Mouse (Mus musculus) regulatory T cell (primary cell): ENCODE data around the gene Emg1.

Source experiments
- in situ Hi-C: fragments of 300-600 bp; cut with MboI, MseI; formaldehyde crosslinking; loops from one replicate; pipeline ENCODE4 v1.15.1; 2025; ENCODE audit warnings: high pct_unique_total_duplicates

Emg1 gene

DNA sequence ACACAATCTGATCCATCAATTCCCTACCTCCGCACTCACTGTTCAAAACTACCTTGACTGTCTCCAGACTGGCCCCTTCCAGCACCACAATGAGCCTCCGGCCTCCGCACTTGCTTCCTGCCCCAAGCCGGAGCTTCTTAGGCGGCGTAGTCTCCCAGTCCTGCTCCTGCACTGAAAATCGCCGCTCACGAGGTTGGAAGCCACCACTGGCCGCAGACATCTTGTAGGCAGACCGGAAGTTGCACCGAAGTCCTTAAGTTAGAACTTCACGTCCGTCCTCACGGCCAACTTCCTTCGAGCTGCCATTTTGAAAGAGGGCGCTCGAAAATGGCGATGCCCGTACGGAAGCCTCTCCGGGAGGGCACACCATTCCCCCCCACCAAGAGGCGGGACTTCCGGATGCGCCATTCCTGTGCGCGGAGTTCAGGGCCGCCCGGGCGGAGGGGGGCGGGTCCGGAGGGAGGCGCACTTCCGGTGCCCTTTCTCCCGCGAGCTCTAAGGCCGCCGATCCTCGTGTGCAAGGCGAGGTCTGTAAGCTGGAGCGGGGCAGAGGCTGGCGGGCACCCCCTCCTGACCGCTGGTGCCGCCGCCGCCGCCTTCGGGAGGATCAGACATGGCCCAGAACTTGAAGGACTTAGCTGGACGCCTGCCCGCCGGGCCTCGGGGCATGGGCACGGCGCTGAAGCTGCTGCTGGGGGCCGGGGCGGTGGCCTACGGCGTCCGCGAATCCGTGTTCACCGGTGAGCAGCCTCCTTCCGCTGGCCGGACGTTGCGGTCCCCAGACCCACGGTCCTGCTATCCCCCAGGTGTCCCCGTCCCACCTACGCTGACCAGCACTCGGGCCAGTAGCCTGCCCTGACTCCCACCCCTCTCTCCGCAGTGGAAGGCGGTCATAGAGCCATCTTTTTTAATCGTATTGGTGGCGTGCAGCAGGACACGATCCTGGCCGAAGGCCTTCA, at the start of gene Emg1, which contains the start of gene Phb2:
Emg1 (minus strand) TSS at position 355 of the 959 bp plus-strand sequence.
Phb2 (plus strand) TSS at position 513 of the 959 bp plus-strand sequence.
- in situ Hi-C loops: loop anchor here (5.0 kb wide), 1 partner anchor 95 kb away; the partner anchor contains the start of gene Spsb2

DNA sequence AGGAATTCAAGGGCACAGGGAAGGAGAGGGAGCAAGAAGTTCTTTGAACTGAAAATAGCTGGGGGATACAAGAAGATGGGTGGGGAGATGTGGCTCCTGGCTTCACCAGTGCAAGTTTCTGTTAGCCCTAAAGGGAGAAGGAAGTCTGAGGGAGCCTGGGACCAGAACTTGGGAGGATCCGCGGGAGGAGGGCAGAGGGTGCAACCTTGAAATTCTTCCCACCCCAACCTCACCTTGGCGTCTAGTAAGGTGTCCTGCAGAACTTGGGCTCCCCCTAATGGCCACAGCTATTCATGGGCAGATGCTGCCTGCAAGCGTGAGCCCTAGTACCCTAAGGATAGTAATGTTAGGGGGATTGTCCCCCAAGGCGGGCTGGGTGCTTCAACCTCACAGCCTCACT, 47.3 kb upstream of the Emg1 start:
- in situ Hi-C loops: loop anchor here (10.0 kb wide), 1 partner anchor 824 kb away; no protein-coding TSS in a partner anchor

DNA sequence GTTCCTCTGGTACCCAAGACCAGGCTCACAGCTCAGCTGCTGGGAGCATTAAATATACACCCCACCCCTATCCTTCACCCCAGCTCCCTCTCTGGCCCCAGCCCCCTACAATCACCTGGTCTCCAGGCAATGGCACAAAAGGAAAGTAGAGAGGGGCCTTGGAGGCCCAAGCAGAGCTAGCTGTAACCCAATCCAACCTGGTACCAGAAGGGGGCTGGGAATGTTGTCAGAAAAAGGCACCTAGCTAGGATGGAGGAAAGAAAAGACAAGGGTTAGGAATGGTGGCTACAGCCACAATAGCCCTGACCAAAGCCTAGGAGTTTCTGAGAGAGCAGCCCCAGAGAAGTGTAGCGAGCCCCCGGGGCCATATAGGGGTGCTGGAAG, 46.9 kb upstream of the Emg1 start:
- in situ Hi-C loops: loop anchor here (10.0 kb wide), 1 partner anchor 824 kb away; no protein-coding TSS in a partner anchor

DNA sequence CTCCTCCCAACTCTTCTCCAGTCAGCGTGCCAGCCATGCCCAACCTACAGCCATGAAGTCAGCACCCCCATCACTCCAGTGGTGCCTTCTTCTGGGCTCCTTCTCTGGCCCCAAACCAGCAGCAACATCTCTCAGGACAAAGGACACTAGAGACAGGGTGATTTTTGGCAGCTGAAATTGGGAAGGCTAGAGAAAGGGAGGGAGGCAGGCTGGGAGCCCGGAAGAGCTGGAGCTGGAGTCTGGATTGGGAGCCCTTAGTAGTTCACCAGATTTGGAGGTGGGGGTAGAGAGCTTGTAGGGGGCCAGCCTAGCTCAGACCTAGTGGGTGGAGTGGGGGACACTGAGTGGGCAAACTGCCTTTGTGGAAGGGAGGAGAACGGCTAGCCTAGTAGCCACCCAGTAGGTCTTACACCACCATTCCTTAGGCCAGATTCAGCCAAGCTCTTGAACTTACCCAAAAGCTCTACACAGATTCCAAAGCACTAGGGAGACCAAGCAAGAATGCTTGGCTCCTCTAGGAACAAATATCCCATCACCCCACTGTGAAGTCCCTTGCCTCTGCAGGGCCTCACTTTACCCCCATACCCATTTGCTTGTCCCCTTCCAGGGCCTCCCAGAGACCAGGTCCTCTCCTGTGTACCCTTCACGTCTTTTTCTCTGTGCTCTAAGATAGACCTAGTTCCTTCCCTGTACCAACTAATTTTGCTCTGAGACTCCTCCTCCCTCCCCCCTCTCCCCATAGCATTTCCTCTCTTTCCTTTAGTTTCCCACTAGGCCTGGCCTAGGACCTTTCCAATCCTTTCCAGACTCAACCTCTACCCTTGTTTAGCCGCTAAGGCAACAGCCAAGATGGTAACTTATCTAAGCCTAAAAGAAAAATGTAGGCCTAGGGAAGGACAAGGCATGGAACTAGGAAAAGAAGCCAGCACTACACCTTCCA, 46.2 kb upstream of the Emg1 start:
- in situ Hi-C loops: loop anchor here (10.0 kb wide), 1 partner anchor 823 kb away; no protein-coding TSS in a partner anchor

DNA sequence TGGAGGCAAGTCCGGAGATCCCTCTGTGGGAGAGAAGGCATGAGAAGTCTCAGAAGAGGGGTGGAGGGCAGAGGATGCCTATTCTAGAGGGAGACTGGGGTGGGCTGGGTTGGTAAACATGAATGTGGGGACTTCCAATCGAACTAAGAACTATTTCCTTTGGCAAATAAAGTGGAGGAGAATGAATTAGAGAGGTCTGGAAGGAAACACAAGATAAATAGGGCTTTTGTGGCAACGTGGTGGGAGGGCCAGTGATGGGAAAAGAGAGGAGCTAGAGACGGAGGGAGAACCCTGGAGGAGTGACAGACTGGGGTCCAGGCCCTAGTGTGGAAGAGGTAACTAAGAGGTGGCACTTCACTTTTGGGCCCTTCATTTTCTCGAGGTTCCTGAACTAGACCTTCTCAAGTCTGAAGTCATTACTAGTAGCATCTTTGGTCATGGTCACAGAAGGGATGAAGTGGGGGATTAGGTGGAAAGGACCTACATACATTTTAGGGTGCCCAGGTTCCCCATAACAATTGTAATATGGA, 45.4 kb upstream of the Emg1 start:
- in situ Hi-C loops: loop anchor here (10.0 kb wide), 1 partner anchor 823 kb away; no protein-coding TSS in a partner anchor

DNA sequence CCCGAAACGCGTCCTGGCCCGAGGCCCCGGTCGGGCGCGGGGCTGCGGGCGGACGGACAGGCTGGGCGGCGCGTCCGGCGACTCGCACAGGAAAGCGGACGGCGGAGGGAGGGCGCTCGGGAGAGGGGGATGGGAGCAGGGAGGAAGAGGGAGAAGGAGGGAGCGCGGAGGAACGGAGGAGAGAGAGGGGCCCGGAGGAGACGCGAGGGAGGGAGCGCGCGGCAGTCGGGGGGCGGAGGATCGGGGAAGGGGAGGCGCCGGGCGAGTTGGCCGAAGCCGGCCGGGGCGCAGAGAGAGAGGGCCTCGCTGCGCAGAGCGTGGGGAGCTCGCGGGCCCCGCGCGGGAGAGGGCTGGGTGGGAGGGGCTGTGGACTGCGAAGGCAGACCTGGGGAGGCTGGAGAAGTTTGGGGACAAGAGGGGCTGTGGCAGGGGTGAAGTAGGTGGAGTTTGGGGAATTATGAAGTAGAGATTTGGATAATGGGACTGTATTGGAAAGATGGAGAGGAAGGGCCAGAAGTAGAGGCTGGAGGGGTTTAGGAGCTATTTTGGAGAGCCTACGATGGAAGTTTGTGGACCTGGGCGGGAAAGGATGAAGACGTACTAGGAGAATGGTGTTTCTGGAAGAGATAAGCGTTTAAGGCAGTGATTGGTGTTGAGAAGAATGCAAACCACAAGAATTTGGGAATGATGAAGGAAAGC, 44.8 kb upstream of the Emg1 start:
- in situ Hi-C loops: loop anchor here (10.0 kb wide), 1 partner anchor 822 kb away; no protein-coding TSS in a partner anchor

DNA sequence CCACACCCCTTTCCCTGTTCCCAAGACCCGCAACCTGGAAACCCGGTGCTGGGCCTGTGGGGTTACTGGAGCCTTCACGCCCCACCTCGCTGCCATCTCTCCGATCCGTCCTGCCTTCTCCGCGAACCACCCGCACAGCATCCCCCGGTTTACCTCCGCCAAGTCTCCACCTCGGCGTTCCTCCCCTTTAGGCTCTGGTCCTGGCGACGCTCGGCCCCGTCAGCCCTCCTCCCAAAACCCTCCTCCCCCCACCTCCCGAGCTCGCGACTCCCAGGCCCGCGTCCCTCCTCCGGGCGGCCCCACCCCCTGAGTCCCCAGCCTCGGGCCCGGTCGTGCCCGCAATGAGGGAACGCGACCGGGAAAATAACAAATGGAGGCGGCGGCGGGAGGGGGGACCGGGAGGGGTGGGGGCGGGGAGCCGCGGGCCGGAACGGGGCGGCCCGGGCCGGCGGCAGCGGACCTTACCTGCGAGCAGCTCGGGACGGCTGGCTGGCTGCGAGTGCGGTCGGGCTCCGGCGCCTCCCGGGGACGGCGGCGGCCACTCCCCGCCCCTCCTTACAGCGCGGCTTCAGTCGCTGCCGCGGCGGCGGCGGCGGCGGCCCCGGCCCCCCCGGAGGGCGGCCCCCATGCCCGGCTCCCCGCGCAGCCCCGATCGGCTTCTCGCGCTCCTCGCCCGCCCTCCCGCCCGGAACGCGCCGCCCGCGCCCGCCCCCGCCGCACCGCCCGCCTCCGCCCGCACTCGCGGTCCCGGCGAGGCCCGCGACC, 44.0 kb upstream of the Emg1 start, which contains the start of the genes Gm45234 and Atn1:
Gm45234 (minus strand) TSS at position 191 of the 765 bp plus-strand sequence.
Atn1 (minus strand) TSS at position 694 of the 765 bp plus-strand sequence.
- in situ Hi-C loops: loop anchor here (10.0 kb wide), 1 partner anchor 821 kb away; no protein-coding TSS in a partner anchor

DNA sequence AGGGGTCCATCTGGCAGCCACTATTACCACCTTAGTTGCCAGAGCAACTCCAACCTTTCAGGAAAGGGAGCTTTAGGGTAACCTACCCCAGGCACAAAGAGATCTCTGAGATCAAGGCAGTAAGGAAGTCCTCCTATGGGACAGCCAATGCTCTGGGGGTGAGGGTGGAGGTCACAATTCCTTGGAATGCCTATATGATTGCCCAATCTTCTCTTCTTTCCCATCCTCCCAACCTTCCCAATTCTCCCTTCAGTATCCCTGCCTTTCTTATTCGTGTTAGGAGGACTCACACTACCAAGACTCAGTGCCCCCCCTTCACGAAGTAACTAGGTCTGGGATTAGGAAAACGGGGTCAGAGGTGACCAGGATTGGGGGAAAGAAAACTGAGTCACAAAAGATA, 43.3 kb upstream of the Emg1 start:
- in situ Hi-C loops: loop anchor here (10.0 kb wide), 1 partner anchor 821 kb away; no protein-coding TSS in a partner anchor

DNA sequence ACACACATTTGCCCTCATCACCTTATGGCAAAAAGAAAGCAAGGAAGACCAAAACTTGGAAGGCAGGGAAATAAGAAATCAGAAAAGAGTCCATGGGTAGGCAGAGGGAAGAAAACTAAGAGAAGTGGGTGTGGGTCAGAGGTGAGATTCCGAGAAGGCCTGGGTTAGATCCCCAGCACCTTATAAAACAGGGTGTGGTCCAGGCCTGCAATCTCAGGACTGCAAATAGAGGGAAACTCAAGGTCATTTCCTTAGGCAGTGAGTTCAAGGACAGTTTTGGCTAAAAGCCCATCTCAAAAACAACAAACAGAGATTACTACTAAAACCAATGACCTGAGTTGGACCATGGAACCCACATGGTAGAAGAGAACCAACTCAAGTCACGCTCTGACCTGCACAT, 41.9 kb upstream of the Emg1 start:
- in situ Hi-C loops: loop anchor here (10.0 kb wide), 1 partner anchor 819 kb away; no protein-coding TSS in a partner anchor

DNA sequence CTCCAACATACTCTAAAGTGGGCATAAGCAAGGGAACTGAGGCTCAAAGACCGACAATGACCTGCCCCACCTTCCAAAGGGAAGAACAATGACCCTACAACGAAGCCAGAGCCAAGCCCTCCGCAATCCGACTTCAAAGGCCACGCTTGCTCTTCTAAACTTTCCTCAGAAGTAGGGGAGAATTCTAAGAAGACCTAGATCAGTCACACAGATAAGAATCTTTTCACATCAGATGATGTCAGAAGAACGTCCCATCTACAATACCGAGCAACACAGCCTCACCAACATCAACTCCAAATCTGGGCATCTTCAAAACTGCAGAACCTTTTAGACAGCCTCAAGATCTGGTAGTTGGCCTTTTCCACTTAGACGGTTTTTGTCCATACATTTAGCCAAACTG, 38.4 kb upstream of the Emg1 start:
- in situ Hi-C loops: loop anchor here (10.0 kb wide), 1 partner anchor 816 kb away; no protein-coding TSS in a partner anchor

DNA sequence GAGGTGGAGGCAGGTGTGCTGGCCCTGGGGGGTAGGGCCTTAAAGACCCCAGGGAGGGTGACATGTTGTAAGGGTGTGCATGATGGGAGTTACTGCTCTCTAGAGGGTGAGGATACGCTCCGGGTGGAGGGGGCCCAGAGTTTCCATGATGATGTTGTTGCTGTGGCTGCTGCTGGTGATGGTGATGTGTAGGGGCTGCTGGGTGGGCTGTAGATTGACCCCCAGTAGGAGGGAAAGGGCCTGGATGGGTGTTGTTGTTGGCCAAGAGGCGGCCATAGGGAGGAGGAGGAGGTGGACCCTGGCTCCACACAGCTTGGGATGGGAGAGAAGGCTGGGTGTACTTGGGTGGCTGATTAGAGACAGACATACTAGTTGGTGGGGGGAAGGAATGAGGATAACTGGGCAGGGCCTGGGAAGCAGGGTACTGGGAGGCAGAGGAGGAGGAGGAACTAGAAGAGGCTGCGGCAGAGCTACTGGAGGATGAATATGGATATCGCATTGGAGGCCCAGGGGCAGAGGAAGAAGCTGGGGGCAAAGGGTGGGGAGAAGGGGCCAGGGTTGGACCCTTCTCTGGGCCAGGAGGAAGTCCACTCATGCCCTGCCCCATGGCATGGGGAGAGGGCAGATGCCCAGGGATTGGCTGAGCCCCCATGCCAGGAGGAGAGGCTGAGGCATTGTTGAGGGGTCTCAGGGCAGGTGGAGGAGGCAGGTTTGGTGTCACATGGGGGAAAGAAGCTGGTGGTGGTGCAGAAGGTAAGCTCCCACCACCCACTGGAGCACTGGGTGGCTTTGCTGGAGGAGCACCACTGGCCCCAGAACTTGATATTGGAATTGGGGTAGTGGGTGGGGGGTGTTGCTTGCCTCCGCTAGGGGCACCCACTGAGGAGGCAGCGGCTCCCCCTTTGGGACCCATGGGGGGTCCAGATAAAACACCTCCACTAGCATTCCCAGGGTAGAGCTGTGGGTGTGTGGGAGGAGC, 35.0 kb upstream of the Emg1 start:
- in situ Hi-C loops: no loop called here

DNA sequence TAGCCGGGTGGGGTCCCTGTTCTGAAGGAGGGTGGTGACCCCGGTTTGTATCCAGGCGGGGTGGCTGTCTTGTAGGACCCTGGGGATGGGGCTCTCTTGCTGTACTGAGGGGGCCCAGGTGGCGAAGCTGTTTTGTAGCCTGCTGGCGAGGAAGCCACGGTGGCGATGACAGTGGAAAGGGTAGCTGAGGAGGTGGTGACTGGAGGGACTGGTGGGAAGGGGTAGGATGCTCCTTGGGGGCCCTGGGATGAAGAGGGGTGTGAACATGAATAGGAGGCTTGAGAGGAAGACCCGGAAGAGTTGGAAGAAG, 34.3 kb upstream of the Emg1 start:
- in situ Hi-C loops: no loop called here

DNA sequence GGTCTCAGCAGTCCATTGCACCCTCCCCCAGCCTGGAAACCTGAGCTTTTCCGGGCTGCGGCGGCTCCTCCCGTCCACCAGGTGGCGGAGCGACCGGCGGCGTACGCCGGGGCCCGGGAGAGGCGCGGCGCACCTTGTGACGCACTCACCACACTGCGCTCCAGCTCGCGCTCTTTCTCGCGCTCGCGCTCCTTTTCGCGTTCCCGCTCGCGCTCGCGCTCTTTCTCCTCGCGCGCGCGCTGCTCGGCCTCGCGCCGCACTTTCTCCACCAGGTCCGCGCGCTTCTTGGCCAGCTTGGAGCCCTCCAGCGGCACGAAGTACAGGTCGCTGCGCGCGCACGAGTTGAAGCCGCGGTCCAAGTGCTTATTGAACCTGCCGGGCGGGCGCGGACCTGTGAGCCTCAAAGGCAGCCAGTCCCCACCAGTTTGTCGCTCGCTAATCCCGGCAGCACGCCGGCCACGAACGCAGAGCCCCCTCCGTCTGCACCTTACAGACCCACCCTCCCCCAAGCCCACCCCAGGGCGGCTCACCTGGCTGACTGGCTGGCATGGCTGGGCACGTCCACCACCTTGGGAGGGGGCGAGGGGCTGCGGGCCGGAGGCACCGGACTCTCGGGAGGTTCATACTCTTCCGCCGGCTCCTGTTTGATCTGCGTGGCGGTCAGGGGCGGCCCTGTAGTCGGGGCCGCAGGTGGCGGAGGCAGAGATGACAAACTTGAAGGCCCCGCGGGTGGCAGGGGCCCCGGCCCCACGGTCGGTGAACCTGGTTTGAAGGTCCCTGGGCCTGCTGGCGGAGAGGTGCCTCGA, 33.7 kb upstream of the Emg1 start:
- in situ Hi-C loops: no loop called here

DNA sequence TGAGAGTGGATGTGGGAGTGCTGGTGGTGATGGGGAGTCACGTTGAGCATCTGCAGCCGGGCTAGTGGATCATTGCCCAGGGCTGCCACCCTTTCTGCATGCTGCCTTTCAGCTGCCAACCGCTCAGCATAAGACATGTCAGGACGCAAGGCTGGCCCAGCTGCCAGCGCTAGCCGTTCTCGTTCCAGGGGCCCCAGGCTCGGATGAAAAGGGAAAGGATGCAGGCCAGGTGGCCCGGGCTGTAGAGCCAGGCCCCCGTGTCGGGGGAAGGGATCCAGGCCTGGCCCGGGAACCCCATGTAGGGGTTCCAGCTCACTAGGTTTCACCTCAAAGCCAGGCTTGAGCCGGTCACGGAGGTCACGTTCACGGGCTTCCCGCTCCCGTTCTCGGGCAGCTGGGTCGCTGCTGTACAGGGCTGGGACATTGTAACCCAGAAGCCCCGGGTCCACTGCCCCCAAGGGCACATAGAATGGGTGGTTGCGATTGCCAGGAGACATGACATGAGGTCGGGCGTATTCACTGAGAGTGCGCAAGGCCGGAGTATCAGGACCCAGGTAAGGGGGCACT, 32.9 kb upstream of the Emg1 start:
- in situ Hi-C loops: no loop called here

DNA sequence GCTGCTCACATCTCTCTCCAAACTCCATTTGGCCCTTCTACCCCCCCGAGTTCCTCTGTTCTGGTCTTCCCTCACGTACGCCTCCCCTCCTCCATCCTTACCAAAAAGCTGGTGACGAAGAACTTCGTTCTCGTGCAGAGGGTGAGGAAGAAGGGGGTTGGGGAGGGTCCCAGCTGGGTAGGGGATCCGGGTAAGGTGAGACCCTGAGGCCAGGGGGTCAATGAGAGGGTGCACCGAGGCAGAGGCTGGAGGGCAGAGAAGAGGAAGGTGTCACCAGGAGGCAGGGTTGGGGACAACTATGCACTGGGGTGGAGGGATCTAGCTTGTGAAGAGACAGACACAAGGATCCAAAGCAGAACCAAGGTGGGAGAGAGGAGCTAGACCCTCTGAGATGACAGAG, 31.7 kb upstream of the Emg1 start:
- in situ Hi-C loops: no loop called here

DNA sequence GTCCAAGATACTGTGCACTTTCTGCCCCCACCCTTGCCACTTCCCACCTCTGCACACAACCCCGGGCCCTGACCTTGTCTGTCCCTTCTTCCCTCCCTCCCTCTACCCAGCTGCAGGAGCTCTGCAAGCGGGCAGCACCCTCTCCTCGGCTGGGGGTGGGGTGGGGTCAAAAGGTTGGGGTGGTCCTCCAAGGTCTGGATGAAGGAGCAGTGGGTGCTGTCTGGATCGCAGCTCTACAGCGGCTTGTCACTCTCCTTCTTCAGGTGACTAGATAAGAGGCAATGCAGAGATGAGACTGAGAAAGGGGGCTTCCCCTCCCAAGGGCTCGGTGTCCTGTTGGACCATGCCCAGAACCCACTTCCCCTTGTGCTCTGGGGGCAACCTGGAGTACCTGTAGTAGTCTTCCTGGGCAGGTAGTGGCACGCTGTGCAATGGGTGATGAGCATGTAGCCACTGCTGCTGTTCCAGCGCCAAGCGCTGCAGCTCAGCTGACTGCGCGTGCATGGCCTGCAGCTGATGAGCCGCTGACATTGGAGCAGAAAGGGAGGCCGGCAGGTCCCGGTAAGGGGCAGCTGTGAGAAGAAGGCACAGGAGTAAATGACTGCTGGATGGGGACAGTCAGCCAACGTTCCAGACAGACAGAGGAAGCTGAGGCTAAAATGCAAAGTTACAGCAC, 31.0 kb upstream of the Emg1 start:
- in situ Hi-C loops: no loop called here

DNA sequence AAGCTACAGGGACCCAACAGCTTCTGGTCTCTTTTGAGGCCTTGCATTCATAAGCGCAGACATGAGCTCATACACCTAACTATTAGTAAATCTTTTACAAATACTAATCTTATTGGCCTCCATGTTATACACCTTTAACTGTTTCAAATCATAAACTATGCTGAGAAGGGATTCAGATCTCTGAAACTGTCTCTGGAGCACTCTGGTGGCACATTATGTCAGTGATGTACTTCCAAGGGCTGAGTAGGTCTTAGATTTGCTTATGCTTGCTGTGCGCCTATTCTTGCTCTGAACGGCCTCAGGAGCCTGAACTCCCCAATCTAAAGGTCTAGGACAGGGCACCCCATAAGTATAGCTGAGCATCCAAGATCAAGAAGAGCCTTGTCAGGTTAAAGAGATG, 29.9 kb upstream of the Emg1 start:
- in situ Hi-C loops: no loop called here
